30 mouse cellular contexts compared by ENCODE assay signal in the genomic region with DNA sequence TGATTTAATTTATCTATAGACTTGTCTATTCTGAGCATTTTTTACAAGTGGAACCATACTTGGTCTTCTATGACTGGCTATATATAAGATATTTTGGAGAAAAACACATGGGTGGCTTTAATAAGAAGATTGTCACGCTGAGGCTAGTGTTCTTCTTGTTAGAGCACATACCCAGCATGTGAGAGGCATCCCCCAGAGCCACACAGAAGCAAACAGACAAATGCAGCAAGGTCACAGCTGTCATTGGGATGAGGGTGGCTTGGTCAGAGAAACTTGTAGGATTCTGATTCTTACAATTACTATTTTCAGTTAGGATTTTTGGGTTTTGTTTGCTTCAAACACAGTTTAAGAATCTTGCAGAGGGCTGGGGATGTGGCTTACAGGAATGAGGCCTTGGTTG.
"Had no signal": no experiment of that assay in that cellular context is flagged by ENCODE, and none has a peak within 500 bp of the region (broad histone marks: within the 10 kb centered on the region; RNA-seq: fewer than 3 reads in every experiment).

No protein-coding gene starts in this region.

- DNase-seq: heart, postnatal 10 days; heart, postnatal 14 days; heart, postnatal 36 days; heart, postnatal 4 days; kidney, adult 11 months; kidney, adult 18-20 months; kidney, adult 2 months; kidney, adult 8-10 months; kidney, adult 9 months; kidney, postnatal 10 days; kidney, postnatal 14 days; kidney, postnatal 25 days; kidney, postnatal 36 days; kidney, postnatal 4 days; layer of hippocampus, adult 9-11 months; layer of hippocampus, postnatal 36 days had no signal

- H3K27me3 ChIP-seq: heart, embryonic 12.5 days; heart, embryonic 13.5 days; heart, embryonic 15.5 days; hindbrain, embryonic 12.5 days; hindbrain, embryonic 13.5 days; hindbrain, embryonic 15.5 days; intestine, embryonic 15.5 days; kidney, embryonic 15.5 days had no signal

- H3K4me3 ChIP-seq: heart, embryonic 10.5 days; heart, embryonic 12.5 days; heart, embryonic 13.5 days; heart, embryonic 15.5 days; hindbrain, embryonic 10.5 days; hindbrain, embryonic 12.5 days; hindbrain, embryonic 13.5 days; hindbrain, embryonic 15.5 days; intestine, embryonic 15.5 days; kidney, embryonic 15.5 days; layer of hippocampus, adult 2 months; left cerebral cortex, adult 2 months had no signal

- H3K4me2 ChIP-seq: heart, embryonic 11.5 days; heart, embryonic 12.5 days; heart, embryonic 13.5 days; heart, embryonic 15.5 days; hindbrain, embryonic 12.5 days; hindbrain, embryonic 13.5 days; hindbrain, embryonic 14.5 days; hindbrain, embryonic 15.5 days; intestine, embryonic 15.5 days; kidney, embryonic 15.5 days had no signal
